Mouse (Mus musculus) neural tube, embryonic 11.5 days (tissue): Measurements from ENCODE around the gene Npff. TPM values are rescaled to one million over a fixed set of nuclear protein-coding genes. Genes with fewer than 3 reads are reported as not detected.

Experiments used
- ATAC-seq: fragments of 200-750 bp; cut with Nextera tagmentation; 2 replicates; pipeline ENCODE4 v1.8.0; 2017; ENCODE audit warnings: moderate number of reproducible peaks, mild to moderate bottlenecking, moderate TSS enrichment, moderate library complexity; ENCODE audit not compliant: insufficient read depth, low FRiP score, low TSS enrichment
- DNase-seq: peaks from one replicate; pipeline ENCODE4 v3.0.0-alpha.2; 2015; ENCODE audit warnings: low spot score
- H3K27ac ChIP-seq: fragments of 300-500 bp; sonication (generic); 2 replicates; pipeline ENCODE4 v1.5.1; 2014; ENCODE audit warnings: low read depth, mild to moderate bottlenecking, low read length
- H3K27me3 ChIP-seq: fragments of 300-500 bp; sonication (generic); 2 replicates; pipeline ENCODE4 v1.6.1; 2014; ENCODE audit warnings: mild to moderate bottlenecking, low read length, mixed read lengths; ENCODE audit not compliant: control insufficient read depth, insufficient read depth
- H3K36me3 ChIP-seq: fragments of 300-500 bp; sonication (generic); 2 replicates; pipeline ENCODE4 v1.6.1; 2014; ENCODE audit warnings: mild to moderate bottlenecking, low read length, moderate library complexity, mixed read lengths; ENCODE audit not compliant: control insufficient read depth, insufficient read depth
- H3K4me1 ChIP-seq: fragments of 300-500 bp; sonication (generic); 2 replicates; pipeline ENCODE4 v1.6.1; 2014; ENCODE audit warnings: low read length, mixed read lengths; ENCODE audit not compliant: control insufficient read depth, insufficient read depth
- H3K4me2 ChIP-seq: fragments of 300-500 bp; sonication (generic); 2 replicates; pipeline ENCODE4 v1.6.1; 2014; ENCODE audit warnings: low read depth, mild to moderate bottlenecking, moderate library complexity
- H3K4me3 ChIP-seq: fragments of 300-500 bp; sonication (generic); 2 replicates; pipeline ENCODE4 v1.5.1; 2014; ENCODE audit warnings: low read depth, low read length
- H3K9ac ChIP-seq: fragments of 300-500 bp; sonication (generic); 2 replicates; pipeline ENCODE4 v1.6.1; 2014; ENCODE audit warnings: mild to moderate bottlenecking, low read length
- H3K9me3 ChIP-seq: fragments of 300-500 bp; sonication (generic); 2 replicates; pipeline ENCODE4 v1.6.1; 2016; ENCODE audit warnings: low read length; ENCODE audit not compliant: control insufficient read depth
- WGBS: fragments of 180-500 bp; shearing (Covaris S2); extraction: QIAGEN DNeasy Blood & Tissue Kit; methylation state at CpG from one replicate; pipeline ENCODE4 v1.1.7; 2014; 5-methylcytosine and 5-hydroxymethylcytosine counted together
- polyA plus RNA-seq: library from polyadenylated mRNA; unstranded; fragments of >200 nt; fragmentation: Nextera tagmentation; extraction: Ambion mirVana; gene quantifications from 2 replicates; pipeline ENCODE4 v1.2.1, GENCODE M21; 2014

Gene Npff
- polyA plus RNA-seq, 1 experiment from 2014 or later = 3.0 TPM

DNA sequence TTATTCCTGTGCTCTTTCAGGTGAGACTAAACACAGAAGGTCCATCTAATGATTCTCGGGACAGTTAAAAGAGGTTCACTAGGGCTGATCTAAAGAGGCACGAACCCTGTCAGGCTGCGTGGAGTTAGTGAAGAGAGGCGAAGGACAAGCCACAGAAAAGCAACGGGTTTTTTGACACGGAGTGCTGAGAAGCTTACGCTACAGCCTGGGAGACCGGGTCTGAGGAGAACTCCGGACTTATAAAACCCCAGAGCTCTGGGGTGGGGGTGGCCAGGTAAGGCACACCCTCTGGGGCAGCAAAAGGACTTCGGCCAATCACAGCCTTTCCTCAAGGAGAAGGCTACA, 7.1 kb downstream of the Npff start:
- under 1% methylated on average over 10 of the region's 10 CpGs for WGBS
- Histone ChIP-seq H3K4me2 (peak overlapping the region; percentile 78), H3K27ac (0 out of 2 replicates have a peak overlapping the region, but pooled peaks have one; percentile 64), H3K4me3 (peak overlapping the region; percentile 58), H3K4me1 (peaks cover 23% of the 10 kb centered on the region), H3K9me3 (no peaks in the 10 kb centered on the region), H3K27me3 (no peaks in the 10 kb centered on the region), H3K9ac (no peak overlapping the region; the same call in 1 of the 2 replicates), H3K36me3 (peaks cover 5% of the 10 kb centered on the region; the same call in 1 of the 2 replicates)
- DNase-seq (no peak), ATAC-seq (no peak)

GRCm38 (mm10) chr15:102516728-102517404, 7.9 kb downstream of the Npff start, which contains the start of gene Map3k12:
Gene Map3k12, minus strand, starts transcription at chr15:102517064.
- WGBS = under 1% methylated on average over 39 of the region's 43 CpGs
- DNase-seq = peak; percentile 81

DNA sequence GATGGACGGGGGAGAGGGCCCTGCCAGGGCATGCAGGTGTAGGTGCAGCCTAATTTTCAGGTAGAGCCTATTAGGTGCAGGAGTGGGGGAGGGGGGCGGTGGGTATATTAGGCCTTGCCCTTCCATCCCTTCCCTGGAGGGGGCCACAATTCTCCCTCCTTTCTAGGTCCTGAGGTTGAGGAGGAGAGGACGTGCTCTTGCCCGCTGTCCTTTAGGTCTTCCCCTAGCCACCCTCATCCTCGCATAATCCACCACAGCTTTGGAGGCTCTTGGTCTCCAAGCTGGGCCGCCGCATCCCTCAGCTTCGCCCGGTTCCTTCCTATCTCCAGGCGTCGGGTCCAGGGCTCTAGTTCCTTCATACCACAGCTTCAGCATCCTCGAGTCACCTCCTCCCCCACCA, 8.4 kb downstream of the Npff start:
- peak overlapping the region; percentile 58 for H3K4me3 ChIP-seq
- no peaks in the 10 kb centered on the region for H3K27me3 ChIP-seq
- peak overlapping the region; percentile 78 for H3K4me2 ChIP-seq
- H3K9me3 ChIP-seq = no peaks in the 10 kb centered on the region
- H3K36me3 ChIP-seq = no peaks in the 10 kb centered on the region; the same call in 1 of the 2 replicates
- DNase-seq (peak; percentile 23), ATAC-seq (no peak)
- peak overlapping the region; percentile 75 for H3K9ac ChIP-seq
- peaks cover 36% of the 10 kb centered on the region for H3K4me1 ChIP-seq
- peak overlapping the region; percentile 64 for H3K27ac ChIP-seq
- WGBS = under 1% methylated on average over 12 of the region's 12 CpGs

More at GRCm38 (mm10) chr15:102516728-102517404, 7.9 kb downstream of the Npff start, which contains the start of gene Map3k12:
- Histone ChIP-seq H3K27ac (peak within 1 kb of the TSS; percentile 64), H3K4me1 (peaks cover 30% of the 10 kb centered on the region), H3K9ac (peak within 1 kb of the TSS; percentile 75), H3K27me3 (no peaks in the 10 kb centered on the region), H3K36me3 (no peaks in the 10 kb centered on the region; the same call in 1 of the 2 replicates), H3K4me2 (peak within 1 kb of the TSS; percentile 78), H3K4me3 (peak within 1 kb of the TSS; percentile 58), H3K9me3 (no peaks in the 10 kb centered on the region)
- peak; percentile 20; the same call in 1 of the 2 replicates for ATAC-seq

GRCm38 (mm10) chr15:102515791-102516190, 9.0 kb downstream of the Npff start:
- Histone ChIP-seq H3K36me3 (no peaks in the 10 kb centered on the region), H3K4me3 (peak overlapping the region; percentile 58), H3K27ac (no peak overlapping the region), H3K9me3 (no peaks in the 10 kb centered on the region), H3K4me1 (peaks cover 41% of the 10 kb centered on the region), H3K27me3 (no peaks in the 10 kb centered on the region), H3K9ac (peak overlapping the region; percentile 75), H3K4me2 (peak overlapping the region; percentile 78)
- 57% methylated on average over 4 of the region's 4 CpGs for WGBS
- no peak for DNase-seq
- ATAC-seq = no peak

- no peaks in the 10 kb centered on the region for H3K9me3 ChIP-seq
- H3K36me3 ChIP-seq = no peaks in the 10 kb centered on the region
- DNase-seq (peak; percentile 5), ATAC-seq (no peak)
- H3K4me3 ChIP-seq = no peak overlapping the region; the same call in 1 of the 2 replicates
- no peak overlapping the region for H3K9ac ChIP-seq
- H3K27me3 ChIP-seq = no peaks in the 10 kb centered on the region
- H3K4me1 ChIP-seq = peaks cover 42% of the 10 kb centered on the region
- peak overlapping the region; percentile 78 for H3K4me2 ChIP-seq
- WGBS = 87% methylated on average over 2 of the region's 2 CpGs
- H3K27ac ChIP-seq = no peak overlapping the region
Observed at GRCm38 (mm10) chr15:102515261-102515660, 9.5 kb downstream of the Npff start.

DNA sequence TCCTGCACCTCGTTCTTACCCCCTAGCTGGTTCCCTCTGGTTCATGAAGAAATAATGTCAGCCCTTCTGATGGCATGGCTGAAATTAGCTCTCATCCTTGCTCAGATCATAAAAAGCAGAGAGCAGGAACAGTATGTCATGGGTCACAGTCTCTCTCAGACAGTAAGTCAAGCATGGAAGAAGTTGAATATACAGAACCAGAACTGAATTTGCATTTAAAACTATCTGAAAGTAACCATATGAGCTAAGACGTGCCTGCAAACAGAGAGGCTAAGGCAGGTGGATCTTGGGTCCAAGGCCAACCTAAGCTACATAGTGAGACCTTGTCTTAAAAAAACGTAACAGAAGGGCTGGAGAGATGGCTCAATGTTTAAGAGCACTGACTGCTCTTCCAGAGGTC, 11.7 kb downstream of the Npff start:
- ATAC-seq (no peak), DNase-seq (no peak)
- Histone ChIP-seq H3K27me3 (no peaks in the 10 kb centered on the region), H3K27ac (peak overlapping the region; percentile 78; the same call in 1 of the 2 replicates), H3K9ac (no peak overlapping the region), H3K9me3 (no peaks in the 10 kb centered on the region), H3K4me3 (no peak overlapping the region), H3K36me3 (no peaks in the 10 kb centered on the region), H3K4me2 (no peak overlapping the region), H3K4me1 (peaks cover 39% of the 10 kb centered on the region)
- WGBS = 80% methylated on average over 3 of the region's 3 CpGs

- H3K27ac ChIP-seq = peak overlapping the region; percentile 78
- no peaks in the 10 kb centered on the region for H3K27me3 ChIP-seq
- H3K36me3 ChIP-seq = no peaks in the 10 kb centered on the region
- H3K9ac ChIP-seq = peak overlapping the region; percentile 31; the same call in 1 of the 2 replicates
- H3K9me3 ChIP-seq = no peaks in the 10 kb centered on the region
- H3K4me2 ChIP-seq = peak overlapping the region; percentile 96
- no peak overlapping the region for H3K4me3 ChIP-seq
- ATAC-seq = no peak
- H3K4me1 ChIP-seq = peaks cover 39% of the 10 kb centered on the region
- DNase-seq = no peak
Observed at GRCm38 (mm10) chr15:102512471-102512870, 12.3 kb downstream of the Npff start.

- Histone ChIP-seq H3K4me1 (peaks cover 39% of the 10 kb centered on the region), H3K27me3 (no peaks in the 10 kb centered on the region)
Observed at GRCm38 (mm10) chr15:102512010-102512409, 12.7 kb downstream of the Npff start.

More at GRCm38 (mm10) chr15:102512010-102512409, 12.7 kb downstream of the Npff start:
- peak overlapping the region; percentile 96 for H3K4me2 ChIP-seq
- no peak for DNase-seq
- no peaks in the 10 kb centered on the region for H3K9me3 ChIP-seq
- H3K36me3 ChIP-seq = no peaks in the 10 kb centered on the region
- 27% methylated on average over 5 of the region's 5 CpGs for WGBS
- H3K27ac ChIP-seq = peak overlapping the region; percentile 78
- peak overlapping the region; percentile 39; the same call in 1 of the 2 replicates for H3K9ac ChIP-seq
- 0 out of 2 replicates have a peak overlapping the region, but pooled peaks have one; percentile 15 for H3K4me3 ChIP-seq
- ATAC-seq = no peak
